21 mouse cellular contexts compared by ENCODE assay signal in the genomic region with DNA sequence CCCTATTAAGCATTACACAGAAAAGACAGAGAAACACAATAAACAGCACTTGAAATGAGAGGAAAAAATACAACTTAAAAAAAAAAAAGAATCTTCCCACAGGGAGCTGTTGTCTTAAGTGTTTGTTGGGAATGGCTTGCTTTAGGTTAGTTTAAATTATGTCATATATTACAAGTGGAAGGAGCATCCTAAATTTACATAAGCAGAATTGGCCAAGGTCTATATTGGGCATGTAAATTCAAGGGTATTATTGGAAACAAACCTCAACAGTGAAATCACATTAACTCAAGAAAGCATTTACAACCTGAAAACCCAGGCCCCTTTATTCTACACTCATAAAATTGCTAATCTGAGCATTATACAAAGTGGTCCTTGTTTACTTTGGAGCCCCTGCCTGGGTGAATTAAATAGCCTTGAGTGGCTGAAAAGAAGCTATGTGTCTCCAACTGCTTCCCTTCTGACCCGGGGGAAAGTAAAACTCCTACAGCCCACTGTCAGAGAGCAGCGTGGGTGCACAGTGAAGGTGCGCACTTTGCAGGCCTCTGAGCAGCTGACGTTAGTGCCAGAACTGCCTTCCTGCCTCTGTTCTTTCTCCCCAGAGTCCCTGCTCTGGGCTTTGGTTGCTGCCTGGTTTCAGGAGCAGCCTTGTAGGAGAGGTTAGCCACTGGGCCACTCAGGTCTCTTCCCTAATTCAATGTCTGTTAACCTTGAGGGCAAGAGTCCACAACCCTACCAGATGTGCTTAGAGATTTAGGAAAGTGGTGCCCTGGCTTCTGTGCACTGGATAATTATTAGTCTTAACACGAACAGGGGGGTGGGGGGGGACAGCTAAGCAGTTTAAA. TPM values are rescaled to one million over a fixed set of nuclear protein-coding genes. Genes with fewer than 3 reads are reported as not detected.
DNase-seq lines count a peak whose midpoint lies in the region; ATAC-seq and TF ChIP-seq lines count a peak whose summit lies in the region.
"Had no signal": no experiment of that assay in that cellular context is flagged by ENCODE, and none has a peak within 500 bp of the region (broad histone marks: within the 10 kb centered on the region; RNA-seq: fewer than 3 reads in every experiment).

No protein-coding gene starts in this region.

- intact Hi-C loops in gastrocnemius, postnatal 36 days (cut with DNase I): no loop called here
- intact Hi-C loops in gastrocnemius, adult 2 months (cut with DNase I): no loop called here

- H3K4me3 ChIP-seq in midbrain, embryonic 11.5 days (ENCODE audit: low read depth, low read length): no peak overlapping the region
- H3K4me3 ChIP-seq in midbrain, embryonic 15.5 days: no peak overlapping the region
- no peak overlapping the region for H3K4me3 ChIP-seq in gastrocnemius, adult 2 months
- H3K4me3 ChIP-seq: erythroblast, embryonic 14.5 days; forebrain, embryonic 15.5 days; hindbrain, embryonic 13.5 days; midbrain, embryonic 10.5 days; myocyte had no signal

- no peaks in the 10 kb centered on the region for H3K27me3 ChIP-seq in midbrain, embryonic 11.5 days (ENCODE audit: control insufficient read depth, insufficient read depth, low read length)
- no peaks in the 10 kb centered on the region for H3K27me3 ChIP-seq in midbrain, embryonic 15.5 days (replicated peaks)
- H3K27me3 ChIP-seq: forebrain, embryonic 15.5 days; hindbrain, embryonic 13.5 days had no signal

- peaks cover 5% of the 10 kb centered on the region for H3K4me1 ChIP-seq in midbrain, embryonic 11.5 days (ENCODE audit: control insufficient read depth, insufficient read depth, low read length)
- H3K4me1 ChIP-seq in midbrain, embryonic 15.5 days: 0 out of 2 replicates have a peak, but pooled peaks cover 11% of the 10 kb centered on the region

- no peaks in the 10 kb centered on the region for H3K9me3 ChIP-seq in midbrain, embryonic 11.5 days (ENCODE audit: control insufficient read depth, low read length)
- H3K9me3 ChIP-seq in midbrain, embryonic 15.5 days: no peaks in the 10 kb centered on the region
- H3K9me3 ChIP-seq: forebrain, embryonic 15.5 days; G1E; hindbrain, embryonic 13.5 days; midbrain, embryonic 10.5 days had no signal

- peak; percentile 69 for DNase-seq in midbrain, embryonic 11.5 days (ENCODE audit: low spot score, missing footprints)
- DNase-seq in embryo, embryonic 11 days: peak; percentile 14
- peak; percentile 53 to 61 for DNase-seq in kidney, adult 8-10 months
- DNase-seq in kidney, postnatal 36 days: peak; percentile 43 to 70
- DNase-seq in gastrocnemius, postnatal 36 days: no peak
- DNase-seq in gastrocnemius, adult 2 months: no peak
- no peak for DNase-seq in thymus, postnatal 25 days
- DNase-seq: cerebellum, postnatal 14 days; gastrocnemius, postnatal 10 days; heart, postnatal 14 days; lung, adult 18-20 months; lung, postnatal 36 days; right cerebral cortex, postnatal 4 days had no signal

- H3K36me3 ChIP-seq in midbrain, embryonic 11.5 days (ENCODE audit: control insufficient read depth, insufficient read depth, low read length): no peaks in the 10 kb centered on the region
- no peaks in the 10 kb centered on the region for H3K36me3 ChIP-seq in midbrain, embryonic 15.5 days (replicated peaks)
- H3K36me3 ChIP-seq: forebrain, embryonic 15.5 days; hindbrain, embryonic 13.5 days; midbrain, embryonic 10.5 days had no signal

- no peak overlapping the region for H3K4me2 ChIP-seq in midbrain, embryonic 11.5 days
- no peak overlapping the region for H3K4me2 ChIP-seq in midbrain, embryonic 15.5 days
- H3K4me2 ChIP-seq: forebrain, embryonic 15.5 days; heart, embryonic 11.5 days; hindbrain, embryonic 13.5 days had no signal

- H3K27ac ChIP-seq in midbrain, embryonic 11.5 days (ENCODE audit: low read depth, low read length): no peak overlapping the region
- H3K27ac ChIP-seq in midbrain, embryonic 15.5 days: no peak overlapping the region
- H3K27ac ChIP-seq in gastrocnemius, adult 2 months: no peak overlapping the region
- H3K27ac ChIP-seq: forebrain, embryonic 15.5 days; hindbrain, embryonic 13.5 days; midbrain, embryonic 10.5 days had no signal

- ATAC-seq in midbrain, embryonic 11.5 days (ENCODE audit: low FRiP score): no peak
- no peak for ATAC-seq in midbrain, embryonic 15.5 days (replicated peaks)
- ATAC-seq: forebrain, embryonic 15.5 days had no signal

- no peak overlapping the region for H3K9ac ChIP-seq in midbrain, embryonic 11.5 days (ENCODE audit: low read length)
- H3K9ac ChIP-seq in midbrain, embryonic 15.5 days: no peak overlapping the region
- H3K9ac ChIP-seq: forebrain, embryonic 15.5 days; hindbrain, embryonic 13.5 days had no signal

- whole genome bisulfite sequencing in midbrain, embryonic 11.5 days: 49% methylated on average over 5 of the region's 5 CpGs
- WGBS in midbrain, embryonic 15.5 days: 36% methylated on average over 5 of the region's 5 CpGs

- TF ChIP-seq CTCF in gastrocnemius, adult 2 months (IDR thresholded peaks at IDR 0.05): no peak

RNA-seq across cellular contexts. Expression of a gene that starts 47.2 kb away (rescaled TPM):
- polyA plus RNA-seq in midbrain, embryonic 11.5 days (2014; fragmentation: Nextera tagmentation; extraction: Ambion mirVana): 26.0 and 27.5 TPM in 2 replicates
- polyA plus RNA-seq in midbrain, embryonic 15.5 days (2015; fragmentation: Nextera tagmentation; extraction: Ambion mirVana): 25.5 and 30.7 TPM in 2 replicates
- total RNA-seq in gastrocnemius, postnatal 36 days (2021): 1 to 10 TPM; 1.2 to 1.5 TPM
- 1 to 10 TPM; 1.3 to 2.7 TPM for total RNA-seq in gastrocnemius, adult 2 months (2021)
- polyA plus RNA-seq: G1E had no signal

Comparison
In these comparisons a context has a peak if more than half of its experiments do, and no peak if none do; other contexts are left out.
1. DNase-seq: peak in midbrain, embryonic 11.5 days (single experiment), embryo, embryonic 11 days (single experiment), kidney, adult 8-10 months (2 of 2) and kidney, postnatal 36 days (2 of 2); none in gastrocnemius, postnatal 36 days (0 of 2), gastrocnemius, adult 2 months (single experiment) and thymus, postnatal 25 days (single experiment).